Mouse (Mus musculus) midbrain, postnatal 0 days (tissue): ENCODE data around the gene Stat4. TPM values are rescaled to one million over a fixed set of nuclear protein-coding genes. Genes with fewer than 3 reads are reported as not detected.

Experiments used
- ATAC-seq: fragments of 200-750 bp; cut with Nextera tagmentation; 2 replicates; pipeline ENCODE4 v1.8.0; 2017; ENCODE audit warnings: moderate number of reproducible peaks, mild to moderate bottlenecking, moderate TSS enrichment, moderate library complexity; ENCODE audit not compliant: low FRiP score
- DNase-seq: peaks from one replicate; pipeline ENCODE4 v3.0.0-alpha.2; 2015; ENCODE audit warnings: low spot score
- H3K27ac ChIP-seq: fragments of 300-500 bp; sonication (generic); 2 replicates; pipeline ENCODE4 v1.5.1; 2014; ENCODE audit warnings: low read depth, mild to moderate bottlenecking, low read length, mixed read lengths
- H3K27me3 ChIP-seq: fragments of 300-500 bp; sonication (generic); 2 replicates; pipeline ENCODE4 v1.6.1; 2014; ENCODE audit warnings: low read length, control low read depth, mixed read lengths; ENCODE audit not compliant: insufficient read depth
- H3K36me3 ChIP-seq: fragments of 300-500 bp; sonication (generic); 2 replicates; pipeline ENCODE4 v1.6.1; 2014; ENCODE audit warnings: low read length, control low read depth, mixed read lengths; ENCODE audit not compliant: insufficient read depth
- H3K4me1 ChIP-seq: fragments of 300-500 bp; sonication (generic); 2 replicates; pipeline ENCODE4 v1.6.1; 2014; ENCODE audit warnings: mild to moderate bottlenecking, control low read depth, antibody characterized with exemption, low read length, mixed read lengths; ENCODE audit not compliant: insufficient read depth
- H3K4me2 ChIP-seq: fragments of 300-500 bp; sonication (generic); 2 replicates; pipeline ENCODE4 v1.6.1; 2014; ENCODE audit warnings: low read depth, mild to moderate bottlenecking, low read length, mixed read lengths; ENCODE audit not compliant: poor library complexity, severe bottlenecking
- H3K4me3 ChIP-seq: fragments of 300-500 bp; sonication (generic); 2 replicates; pipeline ENCODE4 v1.5.1; 2014; ENCODE audit warnings: low read depth, mild to moderate bottlenecking, low read length, moderate library complexity
- H3K9ac ChIP-seq: fragments of 300-500 bp; sonication (generic); replicated peaks from 2 replicates; pipeline ENCODE4 v1.6.1; 2014; ENCODE audit warnings: mild to moderate bottlenecking, low read length, moderate library complexity, mixed read lengths; ENCODE audit not compliant: poor library complexity, severe bottlenecking
- H3K9me3 ChIP-seq: fragments of 300-500 bp; sonication (generic); 2 replicates; pipeline ENCODE4 v1.6.1; 2016; ENCODE audit warnings: low read length, control low read depth
- CTCF ChIP-seq: IDR thresholded peaks from 2 replicates; pipeline ENCODE4 v1.5.1; 2016; ENCODE audit warnings: antibody characterized with exemption, mild to moderate bottlenecking
- WGBS: fragments of 180-500 bp; shearing (Covaris S2); extraction: QIAGEN DNeasy Blood & Tissue Kit; methylation state at CpG from one replicate; pipeline ENCODE4 v1.1.7; 2014; 5-methylcytosine and 5-hydroxymethylcytosine counted together
- polyA plus RNA-seq: library from polyadenylated mRNA; unstranded; fragments of >200 nt; fragmentation: Nextera tagmentation; extraction: Ambion mirVana; gene quantifications from 2 replicates; pipeline ENCODE4 v1.2.1, GENCODE M21; 2015
- total RNA-seq: library from RNA; depleted of rRNA; stranded (reverse); fragments of >200 nt; gene quantifications from 2 replicates; pipeline ENCODE4 v1.2.3, GENCODE M21; 2014

The Stat4 gene
- total and polyA plus RNA-seq, 2 experiments from 2014 or later: 0.60 to 0.74 TPM

GRCm38 (mm10) chr1:52100496-52100895, 113.5 kb downstream of the Stat4 start:
- H3K9ac ChIP-seq: no peak overlapping the region
- DNase-seq (no peak), ATAC-seq (no peak)
- H3K27me3 ChIP-seq: no peaks in the 10 kb centered on the region
- no peak overlapping the region for H3K27ac ChIP-seq
- no peaks in the 10 kb centered on the region for H3K9me3 ChIP-seq
- WGBS: 74% methylated on average over 6 of the region's 6 CpGs
- H3K36me3 ChIP-seq: no peaks in the 10 kb centered on the region
- TF ChIP-seq CTCF: peak; percentile 31
- no peaks in the 10 kb centered on the region for H3K4me1 ChIP-seq
- H3K4me3 ChIP-seq: no peak overlapping the region
- no peak overlapping the region for H3K4me2 ChIP-seq

GRCm38 (mm10) chr1:52102795-52103194, 115.8 kb downstream of the Stat4 start:
- DNase-seq (no peak), ATAC-seq (no peak)
- Histone ChIP-seq H3K36me3 (no peaks in the 10 kb centered on the region), H3K9ac (no peak overlapping the region), H3K4me1 (no peaks in the 10 kb centered on the region), H3K4me2 (no peak overlapping the region), H3K27me3 (no peaks in the 10 kb centered on the region), H3K27ac (no peak overlapping the region), H3K4me3 (no peak overlapping the region), H3K9me3 (no peaks in the 10 kb centered on the region)
- 88% methylated on average over 8 of the region's 8 CpGs for WGBS
- no peak for TF ChIP-seq CTCF

- TF ChIP-seq CTCF: no peak
- DNase-seq (no peak), ATAC-seq (no peak)
- Histone ChIP-seq H3K4me3 (no peak overlapping the region), H3K4me2 (no peak overlapping the region), H3K27ac (no peak overlapping the region), H3K9me3 (no peaks in the 10 kb centered on the region), H3K36me3 (no peaks in the 10 kb centered on the region), H3K9ac (no peak overlapping the region), H3K4me1 (no peaks in the 10 kb centered on the region), H3K27me3 (no peaks in the 10 kb centered on the region)
- 94% methylated on average over 11 of the region's 11 CpGs for WGBS
Observed at GRCm38 (mm10) chr1:52107206-52107605, 120.3 kb downstream of the Stat4 start.

- Histone ChIP-seq H3K27ac (no peak overlapping the region), H3K4me1 (peaks cover 2% of the 10 kb centered on the region; the same call in 1 of the 2 replicates), H3K9ac (no peak overlapping the region), H3K4me2 (no peak overlapping the region), H3K36me3 (no peaks in the 10 kb centered on the region), H3K27me3 (no peaks in the 10 kb centered on the region), H3K9me3 (no peaks in the 10 kb centered on the region), H3K4me3 (no peak overlapping the region)
- 68% methylated on average over 3 of the region's 3 CpGs for WGBS
- no peak for TF ChIP-seq CTCF
- DNase-seq (no peak), ATAC-seq (no peak)
Observed at GRCm38 (mm10) chr1:52111217-52111616, 124.3 kb downstream of the Stat4 start.

- peaks cover 2% of the 10 kb centered on the region; the same call in 1 of the 2 replicates for H3K4me1 ChIP-seq
- 83% methylated on average over 1 of the region's 1 CpGs for WGBS
- no peak for DNase-seq
- no peak overlapping the region for H3K27ac ChIP-seq
- no peaks in the 10 kb centered on the region for H3K9me3 ChIP-seq
- H3K4me2 ChIP-seq: no peak overlapping the region
- ATAC-seq: no peak
- H3K9ac ChIP-seq: no peak overlapping the region
- H3K27me3 ChIP-seq: no peaks in the 10 kb centered on the region
- no peaks in the 10 kb centered on the region for H3K36me3 ChIP-seq
- H3K4me3 ChIP-seq: no peak overlapping the region
- no peak for TF ChIP-seq CTCF
Observed at GRCm38 (mm10) chr1:52112301-52112700, 125.4 kb downstream of the Stat4 start.

- WGBS: 24% methylated on average over 7 of the region's 7 CpGs
- peak overlapping the region; percentile 46; the same call in 1 of the 2 replicates for H3K9ac ChIP-seq
- TF ChIP-seq CTCF: no peak
- no peak for DNase-seq
- peak overlapping the region; percentile 87 for H3K27ac ChIP-seq
- H3K9me3 ChIP-seq: no peaks in the 10 kb centered on the region
- H3K4me3 ChIP-seq: peak overlapping the region; percentile 28
- peak overlapping the region; percentile 52 for H3K4me2 ChIP-seq
- ATAC-seq: peak; percentile 9; the same call in 1 of the 2 replicates
- no peaks in the 10 kb centered on the region for H3K27me3 ChIP-seq
- no peaks in the 10 kb centered on the region for H3K36me3 ChIP-seq
- H3K4me1 ChIP-seq: peaks cover 2% of the 10 kb centered on the region; the same call in 1 of the 2 replicates
Observed at GRCm38 (mm10) chr1:52113067-52113665, 126.2 kb downstream of the Stat4 start.
